Mouse (Mus musculus): Measurements from ENCODE around the gene Sec24b. TPM values are rescaled to one million over a fixed set of nuclear protein-coding genes. Genes with fewer than 3 reads are reported as not detected.
A peak's percentile ranks its signal among the peaks of the same experiment; 100 is the strongest.

The Sec24b gene
- total RNA-seq, 2 experiments from 2014 or later: 24.8 to 39.7 TPM

GRCm38 (mm10) chr3:130055416-130056385 is 5.7 kb downstream of the Sec24b start:
- no peak for ATAC-seq (replicated peaks; ENCODE audit: poor library complexity)

GRCm38 (mm10) chr3:130054587-130054986 is 6.8 kb downstream of the Sec24b start:
- ATAC-seq (replicated peaks; ENCODE audit: poor library complexity): no peak

DNA sequence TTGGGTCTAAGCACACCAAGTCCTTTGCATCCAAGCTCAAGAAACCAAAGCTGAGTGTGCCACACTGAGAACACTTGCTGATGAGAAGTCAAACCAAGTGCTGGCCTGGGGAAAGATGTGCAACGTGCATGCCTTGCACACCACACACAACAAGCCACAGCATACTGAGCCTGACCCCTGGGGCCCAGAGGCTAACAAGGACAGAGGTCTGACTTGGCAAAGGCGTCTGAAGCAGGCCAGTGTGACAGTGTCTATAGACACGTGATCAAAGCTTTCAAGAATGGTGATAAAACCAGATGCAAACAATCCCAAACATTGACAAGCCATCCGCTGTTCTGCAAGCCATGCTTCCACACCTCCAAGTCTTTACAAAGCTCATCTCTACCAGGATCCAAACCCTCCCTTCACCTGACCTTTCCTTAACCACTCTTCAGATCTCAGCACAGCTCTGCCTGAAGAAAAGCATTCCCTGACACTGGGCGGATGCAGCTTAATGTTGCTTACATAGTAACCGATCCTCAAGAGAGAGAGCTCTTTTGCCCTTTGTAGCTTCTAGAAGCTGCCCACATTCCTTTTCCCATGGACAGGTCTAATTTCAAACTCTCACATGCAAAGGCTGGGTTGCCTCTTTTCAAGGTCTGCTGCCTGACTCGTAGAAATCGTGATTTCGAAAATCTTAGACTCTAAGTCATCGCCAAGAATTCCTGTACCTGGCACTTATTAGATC is 7.8 kb downstream of the Sec24b start:
- ATAC-seq (replicated peaks; ENCODE audit: poor library complexity): no peak

DNA sequence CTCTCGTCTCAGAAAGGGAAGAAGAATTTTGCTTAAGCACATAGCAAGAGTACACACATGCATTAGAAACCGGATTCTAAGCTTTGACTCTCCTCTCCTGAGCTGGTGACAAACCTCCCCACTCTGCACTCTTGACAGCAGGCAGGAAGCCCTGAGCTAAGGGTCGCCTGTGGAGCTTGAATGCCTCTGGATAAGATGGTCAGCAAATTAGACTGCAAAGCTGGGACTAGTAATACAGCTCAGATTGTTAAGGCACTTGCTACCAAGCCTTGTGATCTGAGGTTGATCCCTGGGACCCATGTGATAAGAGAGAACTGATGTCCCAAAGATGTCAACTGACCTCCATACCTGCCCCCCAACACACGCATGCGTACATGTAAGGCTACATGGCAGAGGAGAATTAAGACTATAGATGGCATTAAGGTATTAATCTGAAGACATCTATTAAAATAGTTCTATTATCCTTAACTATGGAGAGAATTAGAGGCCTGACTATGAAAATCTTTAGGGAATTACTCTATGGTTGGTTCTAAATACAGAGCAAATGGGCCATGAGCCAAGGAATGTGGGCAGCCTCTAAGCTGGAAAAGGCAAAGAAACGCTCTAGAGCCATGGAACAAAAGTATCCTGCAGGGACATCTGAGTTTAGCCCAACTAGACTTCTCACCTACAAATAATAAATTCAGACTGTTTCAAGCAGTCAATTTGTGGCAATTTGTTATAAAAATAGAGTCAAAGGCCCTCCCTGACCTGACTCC is 8.6 kb downstream of the Sec24b start:
- ATAC-seq (replicated peaks; ENCODE audit: poor library complexity): no peak

DNA sequence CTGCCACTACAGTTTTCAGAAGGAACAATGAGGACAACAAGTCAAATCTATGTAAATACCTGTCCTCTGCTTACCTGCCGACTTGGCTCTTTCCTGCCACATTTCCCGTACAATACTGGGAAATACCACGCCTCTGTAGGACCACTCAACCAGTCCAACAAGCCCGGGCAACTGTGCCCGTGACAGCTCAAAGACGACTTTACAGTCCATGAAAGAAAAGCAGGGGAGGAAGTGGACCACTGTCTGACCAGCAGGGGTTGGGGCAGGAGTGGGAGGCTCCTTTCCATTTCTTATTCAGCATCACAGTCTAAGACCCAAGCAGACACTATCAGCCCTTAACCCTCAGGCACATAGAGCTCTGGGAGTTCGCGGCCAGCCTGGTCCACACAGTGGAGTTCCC is 9.2 kb downstream of the Sec24b start:
- no peak for ATAC-seq (replicated peaks; ENCODE audit: poor library complexity)

DNA sequence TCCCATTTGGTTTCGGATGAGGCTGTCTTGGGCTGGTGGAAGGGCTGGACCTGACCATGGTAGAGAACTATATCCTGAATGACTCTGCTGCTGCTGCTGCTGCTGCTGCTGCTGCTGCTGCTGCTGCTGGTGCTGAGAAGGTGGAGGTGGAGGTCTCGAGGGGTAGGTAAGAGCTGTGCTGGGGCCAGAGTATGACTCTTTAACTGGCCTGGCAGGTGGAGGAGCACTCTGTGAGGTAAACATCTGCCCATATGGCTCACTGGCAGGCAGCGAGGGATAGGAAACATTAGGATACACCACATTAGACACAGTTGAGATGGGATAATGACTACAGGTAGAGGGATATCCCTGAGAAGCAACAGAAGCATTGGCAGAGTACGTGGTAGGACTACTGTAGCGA is 20.6 kb downstream of the Sec24b start:
- ATAC-seq (replicated peaks; ENCODE audit: poor library complexity): no peak

GRCm38 (mm10) chr3:130040017-130040416 is 21.3 kb downstream of the Sec24b start:
- ATAC-seq (replicated peaks; ENCODE audit: poor library complexity): no peak

DNA sequence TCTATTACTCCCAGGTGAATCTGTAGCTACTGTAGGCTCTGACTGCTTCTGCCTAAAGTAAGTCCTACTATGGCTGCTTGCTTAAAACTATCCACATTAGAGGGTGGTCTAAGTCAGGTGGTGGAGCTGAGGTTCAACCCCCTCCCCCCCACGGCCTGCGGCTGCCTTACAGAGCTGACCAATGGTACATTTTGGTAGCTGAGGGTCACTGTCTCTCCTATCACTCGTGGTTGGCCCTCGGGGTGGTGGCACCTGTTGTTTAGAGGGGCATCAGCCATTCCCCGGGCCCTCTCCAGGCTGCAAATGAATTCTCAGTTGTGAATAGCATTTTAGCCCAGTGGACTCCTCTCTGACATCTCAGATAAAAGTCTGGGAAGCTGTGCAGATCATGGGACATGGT is 32.6 kb downstream of the Sec24b start:
- ATAC-seq (replicated peaks; ENCODE audit: poor library complexity): no peak

DNA sequence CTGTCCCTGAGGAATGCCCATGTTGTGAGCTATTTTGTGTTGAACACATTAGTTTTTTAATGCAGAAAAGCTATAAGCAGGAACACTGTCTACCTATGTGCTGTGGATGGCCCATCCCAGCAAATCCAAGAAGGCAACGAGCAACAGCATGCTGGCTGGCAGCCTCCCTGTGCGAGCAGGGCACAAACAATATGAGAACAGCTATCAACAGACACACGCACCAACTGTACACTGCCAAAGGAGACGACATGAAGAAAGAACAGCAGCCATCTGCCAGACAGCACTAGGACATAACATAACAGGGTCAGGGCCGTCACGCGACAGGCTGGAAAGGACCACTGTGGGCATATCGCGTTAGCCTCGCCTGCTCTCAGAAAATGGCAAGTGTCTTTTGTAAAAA is 35.2 kb downstream of the Sec24b start:
- no peak for ATAC-seq (replicated peaks; ENCODE audit: poor library complexity)

GRCm38 (mm10) chr3:130025556-130025955 is 35.8 kb downstream of the Sec24b start:
- ATAC-seq (replicated peaks; ENCODE audit: poor library complexity): no peak

DNA sequence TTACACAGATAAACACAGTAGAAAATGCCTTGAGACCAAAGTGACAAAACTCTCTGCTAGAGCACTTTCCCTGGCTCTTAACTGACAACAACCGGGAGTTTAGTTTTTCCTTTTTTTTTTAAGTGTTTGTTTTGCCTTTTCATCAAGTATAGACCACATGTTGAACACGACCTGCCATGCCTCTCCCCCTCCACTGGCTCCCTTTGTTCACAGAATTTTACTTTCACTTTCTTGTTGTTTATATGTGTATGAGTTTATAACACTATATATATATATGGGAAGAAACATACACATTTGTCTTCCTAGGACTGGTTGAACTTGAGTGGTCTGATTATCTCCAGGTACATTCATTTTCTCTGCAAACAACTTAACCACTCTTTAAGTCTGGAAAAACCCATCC is 48.4 kb downstream of the Sec24b start:
- ATAC-seq (replicated peaks; ENCODE audit: poor library complexity): 0 out of 2 replicates have a peak, but pooled peaks have one; percentile 31

DNA sequence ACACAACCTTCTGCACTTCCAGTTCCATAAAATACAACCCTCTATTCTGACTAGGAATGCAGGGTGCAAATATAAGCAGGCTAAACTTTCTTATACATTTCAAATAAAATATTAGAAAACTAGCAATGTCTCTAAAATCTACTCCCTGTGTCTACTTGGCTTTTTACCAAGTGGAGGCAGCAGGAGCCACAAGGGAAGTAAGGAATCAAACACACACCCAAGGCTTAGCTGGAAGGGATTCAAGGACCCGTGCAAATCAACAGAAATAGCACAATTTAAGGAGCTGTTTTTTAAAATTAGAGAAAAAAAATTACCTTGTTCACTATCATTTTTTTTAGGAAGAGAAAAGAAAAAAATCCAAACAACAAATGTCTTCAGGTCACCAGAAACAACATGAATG is 50.1 kb downstream of the Sec24b start:
- no peak for ATAC-seq (replicated peaks; ENCODE audit: poor library complexity)

GRCm38 (mm10) chr3:130006141-130006540 is 55.2 kb downstream of the Sec24b start:
- no peak for ATAC-seq (replicated peaks; ENCODE audit: poor library complexity)

- no peak for ATAC-seq (replicated peaks; ENCODE audit: poor library complexity)
Observed at GRCm38 (mm10) chr3:130000926-130001325, 60.4 kb downstream of the Sec24b start.

- no peak for ATAC-seq (replicated peaks; ENCODE audit: poor library complexity)
Observed at GRCm38 (mm10) chr3:129998526-129998925, 62.8 kb downstream of the Sec24b start.

DNA sequence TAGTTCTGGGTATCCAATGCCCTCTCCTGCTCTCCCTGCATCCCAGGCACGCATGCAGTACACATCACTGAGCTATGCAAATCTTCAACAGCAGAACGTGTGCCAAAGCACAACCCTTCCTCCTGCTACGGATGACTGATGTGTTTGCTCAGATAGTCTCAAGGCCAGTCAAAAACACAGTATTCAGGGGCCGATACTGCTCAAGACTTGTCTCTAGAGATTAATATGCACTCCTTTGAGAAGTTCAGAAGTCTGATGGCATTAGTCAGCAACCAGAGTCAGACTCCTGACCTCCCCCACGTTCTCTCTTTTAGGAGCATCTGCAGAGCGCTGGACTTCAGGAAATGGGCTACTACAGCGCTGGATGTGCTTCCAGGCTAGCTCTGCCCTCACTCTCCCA is 63.4 kb downstream of the Sec24b start:
- no peak for ATAC-seq (replicated peaks; ENCODE audit: poor library complexity)

GRCm38 (mm10) chr3:129997324-129997723 is 64.0 kb downstream of the Sec24b start:
- ATAC-seq (replicated peaks; ENCODE audit: poor library complexity): no peak

DNA sequence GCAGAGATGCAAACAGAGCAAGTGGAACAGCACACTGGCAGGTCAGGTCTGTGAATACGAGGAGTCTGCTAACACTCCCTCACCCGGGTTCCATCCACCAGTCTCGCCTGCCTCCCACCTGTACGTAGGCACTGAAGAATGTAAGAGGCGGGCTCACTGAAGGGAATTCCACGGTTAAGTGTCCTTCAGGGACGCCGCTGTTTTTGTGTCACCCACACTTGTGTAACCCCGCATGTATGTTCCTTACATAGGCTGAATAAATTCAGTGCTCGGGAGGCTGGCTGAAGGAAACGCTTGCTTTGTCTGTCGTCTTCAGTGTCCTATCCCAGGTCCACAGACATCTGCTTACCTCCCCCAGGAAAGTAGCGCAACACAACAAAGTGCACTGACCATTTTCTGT is 74.1 kb downstream of the Sec24b start:
- ATAC-seq (replicated peaks; ENCODE audit: poor library complexity): no peak

DNA sequence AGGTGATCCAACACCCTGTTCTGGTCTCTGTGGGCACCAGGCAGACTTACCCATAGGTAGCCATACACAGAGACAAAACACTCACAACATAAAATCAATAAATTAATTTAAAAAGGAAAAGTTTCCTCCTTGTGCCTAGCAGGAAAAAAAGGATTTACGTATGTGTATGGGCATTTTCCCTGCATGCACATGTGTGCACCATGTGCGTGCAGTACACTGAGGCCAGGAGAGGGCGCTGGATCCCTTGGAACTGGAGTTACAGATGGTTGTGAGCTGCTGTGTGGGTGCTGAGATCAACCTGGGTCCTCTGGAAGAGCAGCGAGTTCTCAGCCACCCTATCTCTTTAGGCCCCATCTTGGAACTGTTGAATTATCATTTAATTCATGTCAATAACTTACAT is 76.0 kb downstream of the Sec24b start:
- no peak for ATAC-seq (replicated peaks; ENCODE audit: poor library complexity)

GRCm38 (mm10) chr3:129984797-129985196 is 76.6 kb downstream of the Sec24b start:
- ATAC-seq (replicated peaks; ENCODE audit: poor library complexity): peak; percentile 91

GRCm38 (mm10) chr3:129982271-129982670 is 79.1 kb downstream of the Sec24b start:
- ATAC-seq (replicated peaks; ENCODE audit: poor library complexity): no peak

Data from megakaryocyte progenitor cell, adult 5-6 weeks (primary cell).